Mouse (Mus musculus) cortical plate, adult 2 months (tissue): ENCODE measurements around the gene Mgp.

ENCODE experiments used
- CTCF ChIP-seq: fragments of 200-500 bp; IDR thresholded peaks from 2 replicates; pipeline ENCODE4 v1.5.1; 2011; ENCODE audit warnings: mild to moderate bottlenecking, control low read depth, low read length; ENCODE audit not compliant: insufficient read depth; ENCODE audit errors: extremely low read depth
- POLR2A ChIP-seq: fragments of 200-500 bp; IDR thresholded peaks from 2 replicates; pipeline ENCODE4 v1.6.1; 2011; ENCODE audit warnings: mild to moderate bottlenecking, low read length, control low read depth; ENCODE audit not compliant: insufficient read depth; ENCODE audit errors: extremely low read depth

DNA sequence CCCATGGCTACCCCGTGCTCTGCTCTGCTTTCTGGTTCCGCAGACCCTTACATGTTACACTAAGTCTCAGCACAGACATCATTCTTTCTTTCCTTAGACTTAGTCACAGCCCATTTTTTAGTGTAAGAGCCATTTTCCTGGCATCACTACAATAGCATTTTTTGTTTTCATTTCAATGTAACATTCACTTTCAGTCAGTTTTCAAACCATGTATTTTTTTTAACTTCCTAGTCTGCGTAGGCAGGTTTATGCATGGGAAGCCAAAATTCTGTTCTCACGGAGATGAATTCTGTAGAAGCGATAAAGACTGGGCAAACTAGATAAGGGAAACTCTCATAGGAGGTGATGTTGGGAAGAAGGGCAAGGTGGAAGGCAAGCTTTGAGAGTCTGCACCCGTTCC lies 13.9 kb upstream of the Mgp start:
- TF ChIP-seq CTCF (no peak), POLR2A (no peak)
